Mouse (Mus musculus): ENCODE data around the gene Tsn. TPM values are rescaled to one million over a fixed set of nuclear protein-coding genes. Genes with fewer than 3 reads are reported as not detected.

Tsn gene
- polyA plus RNA-seq (2014; fragmentation: Illumina TruSeq; extraction: RNeasy Lipid Tissue Mini Kit (QIAGEN cat#74804); ENCODE audit: low replicate concordance): 52.7 TPM

GRCm38 (mm10) chr1:118311622-118312326 lies at the start of gene Tsn:
Tsn (minus strand) TSS chr1:118311739.

GRCm38 (mm10) chr1:118321661-118322201 lies 10.2 kb upstream of the Tsn start, which contains the start of gene Nifk:
Nifk (plus strand) TSS chr1:118321839.

Other genes with a start within 250 kb of the Tsn start
- not detected for gene Gm29106, start 135.2 kb downstream of the Tsn start, polyA plus RNA-seq (2014; fragmentation: Illumina TruSeq; extraction: RNeasy Lipid Tissue Mini Kit (QIAGEN cat#74804); ENCODE audit: low replicate concordance)
- gene Nifk, start 10.1 kb upstream of the Tsn start, polyA plus RNA-seq (2014; fragmentation: Illumina TruSeq; extraction: RNeasy Lipid Tissue Mini Kit (QIAGEN cat#74804); ENCODE audit: low replicate concordance): 53.0 TPM
- gene Clasp1, start 77.3 kb upstream of the Tsn start, polyA plus RNA-seq (2014; fragmentation: Illumina TruSeq; extraction: RNeasy Lipid Tissue Mini Kit (QIAGEN cat#74804); ENCODE audit: low replicate concordance): 16.2 TPM